Mouse (Mus musculus) ES-E14 (cell line): ENCODE data around the gene Kat14. TPM values are rescaled to one million over a fixed set of nuclear protein-coding genes. Genes with fewer than 3 reads are reported as not detected.
A peak's percentile ranks its signal among the peaks of the same experiment; 100 is the strongest.

Experiments
- DNase-seq: peaks from one replicate; pipeline ENCODE4 v3.0.0-alpha.2; 2013; ENCODE audit warnings: low read depth, low spot score
- H3K27ac ChIP-seq: 2 replicates; pipeline ENCODE4 v1.5.1; 2012; ENCODE audit warnings: low read depth, mild to moderate bottlenecking, low read length, moderate library complexity, mixed read lengths; ENCODE audit not compliant: poor library complexity, insufficient read depth, severe bottlenecking
- H3K36me3 ChIP-seq: 2 replicates; pipeline ENCODE4 v1.6.1; 2012; ENCODE audit warnings: mild to moderate bottlenecking, low read length, moderate library complexity, mixed read lengths; ENCODE audit not compliant: control insufficient read depth, poor library complexity, insufficient read depth, severe bottlenecking
- H3K4me1 ChIP-seq, 2 experiments: fragments of 150-350 bp in 1 of 2; sonication (generic) in 1 of 2; 2 replicates each; pipeline ENCODE4 v1.6.1; 2012; ENCODE audit warnings: low read length in 2 of 2, mild to moderate bottlenecking in 1 of 2, mixed read lengths in 1 of 2; ENCODE audit not compliant: control insufficient read depth in 2 of 2, insufficient read depth in 2 of 2, poor library complexity in 1 of 2
- H3K4me3 ChIP-seq, 2 experiments: fragments of 150-350 bp in 1 of 2; sonication (generic) in 1 of 2; 2 replicates each; pipeline ENCODE4 v1.5.1; 2012; ENCODE audit warnings: low read length in 2 of 2, low read depth in 1 of 2, mild to moderate bottlenecking in 1 of 2, mixed read lengths in 1 of 2; ENCODE audit not compliant: insufficient read depth in 1 of 2, poor library complexity in 1 of 2, severe bottlenecking in 1 of 2
- H3K9ac ChIP-seq: 2 replicates; pipeline ENCODE4 v1.6.1; 2012; ENCODE audit warnings: low read depth, mild to moderate bottlenecking, low read length, mixed read lengths; ENCODE audit not compliant: poor library complexity, insufficient read depth, severe bottlenecking
- H3K9me3 ChIP-seq: fragments of 150-350 bp; sonication (generic); 2 replicates; pipeline ENCODE4 v1.6.1; 2012; ENCODE audit warnings: low read depth, mild to moderate bottlenecking, low read length; ENCODE audit not compliant: control insufficient read depth, insufficient read depth
- CHD2 ChIP-seq: IDR thresholded peaks from 2 replicates; pipeline ENCODE4 v1.6.1; 2014; ENCODE audit warnings: mild to moderate bottlenecking, low read depth, low read length, inconsistent platforms
- HCFC1 ChIP-seq: IDR thresholded peaks from 2 replicates; pipeline ENCODE4 v1.6.1; 2012; ENCODE audit warnings: low read length, inconsistent platforms, borderline replicate concordance; ENCODE audit not compliant: insufficient read depth
- MAFK ChIP-seq: IDR thresholded peaks from 2 replicates; pipeline ENCODE4 v1.6.1; 2014; ENCODE audit warnings: mild to moderate bottlenecking, low read depth, low read length, inconsistent platforms; ENCODE audit not compliant: insufficient read depth
- ZC3H11A ChIP-seq: IDR thresholded peaks from 2 replicates; pipeline ENCODE4 v1.6.1; 2012; ENCODE audit warnings: low read depth, mild to moderate bottlenecking, inconsistent platforms, low read length, borderline replicate concordance
- ZNF384 ChIP-seq: IDR thresholded peaks from 2 replicates; pipeline ENCODE4 v1.6.1; 2012; ENCODE audit warnings: low read depth, low read length, inconsistent platforms
- in situ Hi-C, 2 experiments: fragments of 600-800 bp; cut with MboI; formaldehyde crosslinking; loops; one replicate each; pipeline ENCODE4 v1.15.1; 2025; ENCODE audit warnings: low sequenced_read_pairs in 2 of 2, inconsistent platforms in 1 of 2; ENCODE audit not compliant: unreplicated experiment in 2 of 2
- total RNA-seq: library from RNA; depleted of rRNA; stranded (reverse); fragments of 300-350 nt; gene quantifications from 2 replicates; pipeline ENCODE4 v1.2.3, GENCODE M21; 2012

Kat14 gene
- total RNA-seq, 1 experiment: 37.7 TPM

- no peaks in the 10 kb centered on the region for H3K36me3 ChIP-seq
- TF ChIP-seq ZNF384 (no peak), CHD2 (no peak), HCFC1 (no peak), ZC3H11A (no peak), MAFK (no peak)
- H3K9me3 ChIP-seq: no peaks in the 10 kb centered on the region; the same call in 1 of the 2 replicates
- H3K4me1 ChIP-seq: peaks cover 4 to 9% of the 10 kb centered on the region in 2 experiments; a peak in 3 of 4 replicates
- in situ Hi-C loops: no loop called here
- no peak for DNase-seq
- peak overlapping the region; percentile 34 for H3K9ac ChIP-seq
- H3K4me3 ChIP-seq: peak overlapping the region; percentile 64 to 79
- no peak overlapping the region for H3K27ac ChIP-seq
These were observed 38.3 kb upstream of the Kat14 start for GRCm38 (mm10) chr2:144330352-144330959.

- no peak for TF ChIP-seq CHD2
- TF ChIP-seq HCFC1: no peak
- TF ChIP-seq ZNF384: no peak
- TF ChIP-seq ZC3H11A: no peak
- no peak for TF ChIP-seq MAFK
- H3K4me3 ChIP-seq: peak overlapping the region; percentile 64 to 79
- no peaks in the 10 kb centered on the region for H3K36me3 ChIP-seq
- no peaks in the 10 kb centered on the region; the same call in 1 of the 2 replicates for H3K9me3 ChIP-seq
- in situ Hi-C loops: no loop called here
- DNase-seq: no peak
- H3K4me1 ChIP-seq: peaks cover 4 to 9% of the 10 kb centered on the region in 2 experiments; a peak in 3 of 4 replicates
- H3K27ac ChIP-seq: no peak overlapping the region
- peak overlapping the region; percentile 34 for H3K9ac ChIP-seq
These were observed 37.8 kb upstream of the Kat14 start for GRCm38 (mm10) chr2:144330960-144331371.

GRCm38 (mm10) chr2:144331401-144332302 is 37.1 kb upstream of the Kat14 start, which contains the start of gene Ovol2:
TSS of gene Ovol2 (minus strand) at chr2:144332146.
- Histone ChIP-seq H3K4me1 (peaks cover 2 to 6% of the 10 kb centered on the region in 2 experiments; a peak in 1 of 4 replicates), H3K27ac (no peak within 1 kb of the TSS), H3K4me3 (peak within 1 kb of the TSS; percentile 64 to 79), H3K9me3 (no peaks in the 10 kb centered on the region; the same call in 1 of the 2 replicates), H3K36me3 (no peaks in the 10 kb centered on the region), H3K9ac (peak within 1 kb of the TSS; percentile 34)
- TF ChIP-seq ZC3H11A: no peak
- TF ChIP-seq HCFC1: no peak
- TF ChIP-seq CHD2: no peak
- no peak for TF ChIP-seq ZNF384
- no peak for TF ChIP-seq MAFK
- in situ Hi-C loops: no loop called here
- DNase-seq: no peak

GRCm38 (mm10) chr2:144332486-144332885 is 36.3 kb upstream of the Kat14 start:
- Histone ChIP-seq H3K4me3 (peak overlapping the region in 1 of 2 experiments; percentile 79; a peak in 2 of 4 replicates), H3K36me3 (no peaks in the 10 kb centered on the region), H3K9me3 (no peaks in the 10 kb centered on the region; the same call in 1 of the 2 replicates), H3K4me1 (peaks cover 2 to 8% of the 10 kb centered on the region in 2 experiments; a peak in 1 of 4 replicates), H3K27ac (no peak overlapping the region), H3K9ac (no peak overlapping the region)
- DNase-seq: no peak
- TF ChIP-seq CHD2: no peak
- no peak for TF ChIP-seq HCFC1
- no peak for TF ChIP-seq ZNF384
- no peak for TF ChIP-seq MAFK
- TF ChIP-seq ZC3H11A: no peak
- in situ Hi-C loops: no loop called here
